Mouse (Mus musculus): ENCODE measurements at regions not wholly inside any gene's neighbourhood (a gene's known extent, or its start where the extent isn't known, plus 50 kb on each side); places are given as distances from the start of the nearest gene placed in this dataset.

GRCm38 (mm10) chr3:114627103-114627502 is 276.8 kb upstream of the Olfm3 start:
- DNase-seq (ENCODE audit: low spot score) (no peak), ATAC-seq (ENCODE audit: low FRiP score, low read depth) (no peak)
- no peak for TF ChIP-seq POLR2A (IDR thresholded peaks at IDR 0.05; ENCODE audit: borderline replicate concordance, extremely low read depth, insufficient read depth, insufficient read length)
- Histone ChIP-seq H3K4me3 (replicated peaks; ENCODE audit: low read length) (no peak overlapping the region), H3K27ac (replicated peaks; ENCODE audit: low read depth, low read length) (no peak overlapping the region), H3K9me3 (ENCODE audit: control insufficient read depth, low read length) (no peaks in the 10 kb centered on the region), H3K27me3 (ENCODE audit: control insufficient read depth, insufficient read depth, low read length) (no peaks in the 10 kb centered on the region), H3K9ac (ENCODE audit: low read depth, low read length, severe bottlenecking) (no peak overlapping the region), H3K4me2 (replicated peaks; ENCODE audit: low read depth, low read length, severe bottlenecking) (no peak overlapping the region), H3K4me1 (ENCODE audit: control insufficient read depth, insufficient read depth, low read length) (no peaks in the 10 kb centered on the region), H3K36me3 (ENCODE audit: control insufficient read depth, insufficient read depth, low read length) (no peaks in the 10 kb centered on the region)
- WGBS, result 76% methylated on average over 2 of the region's 2 CpGs

GRCm38 (mm10) chr3:114635362-114635761 is 268.5 kb upstream of the Olfm3 start:
- TF ChIP-seq POLR2A (IDR thresholded peaks at IDR 0.05; ENCODE audit: borderline replicate concordance, extremely low read depth, insufficient read depth, insufficient read length), result no peak
- Histone ChIP-seq H3K27me3 (ENCODE audit: control insufficient read depth, insufficient read depth, low read length) (no peaks in the 10 kb centered on the region), H3K4me2 (replicated peaks; ENCODE audit: low read depth, low read length, severe bottlenecking) (no peak overlapping the region), H3K36me3 (ENCODE audit: control insufficient read depth, insufficient read depth, low read length) (no peaks in the 10 kb centered on the region), H3K4me1 (ENCODE audit: control insufficient read depth, insufficient read depth, low read length) (no peaks in the 10 kb centered on the region), H3K9ac (ENCODE audit: low read depth, low read length, severe bottlenecking) (no peak overlapping the region), H3K9me3 (ENCODE audit: control insufficient read depth, low read length) (no peaks in the 10 kb centered on the region), H3K4me3 (replicated peaks; ENCODE audit: low read length) (no peak overlapping the region), H3K27ac (replicated peaks; ENCODE audit: low read depth, low read length) (no peak overlapping the region)
- ATAC-seq (ENCODE audit: low FRiP score, low read depth) (no peak), DNase-seq (ENCODE audit: low spot score) (no peak)
- 43% methylated on average over 2 of the region's 2 CpGs for WGBS

GRCm38 (mm10) chr3:114647957-114648356 is 255.9 kb upstream of the Olfm3 start:
- no peaks in the 10 kb centered on the region for H3K27me3 ChIP-seq (ENCODE audit: control insufficient read depth, insufficient read depth, low read length)
- WGBS, result 12% methylated on average over 3 of the region's 3 CpGs

GRCm38 (mm10) chr3:114697946-114698345 is 205.9 kb upstream of the Olfm3 start:
- Histone ChIP-seq H3K27ac (replicated peaks; ENCODE audit: low read depth, low read length) (no peak overlapping the region), H3K4me1 (ENCODE audit: control insufficient read depth, insufficient read depth, low read length) (no peaks in the 10 kb centered on the region), H3K36me3 (ENCODE audit: control insufficient read depth, insufficient read depth, low read length) (no peaks in the 10 kb centered on the region), H3K9ac (ENCODE audit: low read depth, low read length, severe bottlenecking) (no peak overlapping the region), H3K4me3 (replicated peaks; ENCODE audit: low read length) (no peak overlapping the region), H3K27me3 (ENCODE audit: control insufficient read depth, insufficient read depth, low read length) (no peaks in the 10 kb centered on the region), H3K9me3 (ENCODE audit: control insufficient read depth, low read length) (no peaks in the 10 kb centered on the region), H3K4me2 (replicated peaks; ENCODE audit: low read depth, low read length, severe bottlenecking) (no peak overlapping the region)
- TF ChIP-seq POLR2A (IDR thresholded peaks at IDR 0.05; ENCODE audit: borderline replicate concordance, extremely low read depth, insufficient read depth, insufficient read length), result no peak
- no peak for ATAC-seq (ENCODE audit: low FRiP score, low read depth)
- DNase-seq (ENCODE audit: low spot score), result no peak
- 63% methylated on average over 2 of the region's 2 CpGs for WGBS

More at GRCm38 (mm10) chr3:114647957-114648356, 255.9 kb upstream of the Olfm3 start:
- Histone ChIP-seq H3K36me3 (ENCODE audit: control insufficient read depth, insufficient read depth, low read length) (no peaks in the 10 kb centered on the region), H3K4me3 (replicated peaks; ENCODE audit: low read length) (no peak overlapping the region), H3K4me1 (ENCODE audit: control insufficient read depth, insufficient read depth, low read length) (no peaks in the 10 kb centered on the region), H3K27ac (replicated peaks; ENCODE audit: low read depth, low read length) (no peak overlapping the region), H3K4me2 (replicated peaks; ENCODE audit: low read depth, low read length, severe bottlenecking) (no peak overlapping the region), H3K9me3 (ENCODE audit: control insufficient read depth, low read length) (no peaks in the 10 kb centered on the region), H3K9ac (ENCODE audit: low read depth, low read length, severe bottlenecking) (no peak overlapping the region)
- ATAC-seq (ENCODE audit: low FRiP score, low read depth) (no peak), DNase-seq (ENCODE audit: low spot score) (peak; percentile 3)
- TF ChIP-seq POLR2A (IDR thresholded peaks at IDR 0.05; ENCODE audit: borderline replicate concordance, extremely low read depth, insufficient read depth, insufficient read length), result no peak

- no peak overlapping the region for H3K4me3 ChIP-seq (replicated peaks; ENCODE audit: low read length)
- no peak overlapping the region for H3K4me2 ChIP-seq (replicated peaks; ENCODE audit: low read depth, low read length, severe bottlenecking)
- no peaks in the 10 kb centered on the region for H3K36me3 ChIP-seq (ENCODE audit: control insufficient read depth, insufficient read depth, low read length)
- no peaks in the 10 kb centered on the region for H3K4me1 ChIP-seq (ENCODE audit: control insufficient read depth, insufficient read depth, low read length)
- ATAC-seq (ENCODE audit: low FRiP score, low read depth), result no peak
- no peak for DNase-seq (ENCODE audit: low spot score)
- no peak overlapping the region for H3K9ac ChIP-seq (ENCODE audit: low read depth, low read length, severe bottlenecking)
- no peaks in the 10 kb centered on the region for H3K9me3 ChIP-seq (ENCODE audit: control insufficient read depth, low read length)
- no peak for TF ChIP-seq POLR2A (IDR thresholded peaks at IDR 0.05; ENCODE audit: borderline replicate concordance, extremely low read depth, insufficient read depth, insufficient read length)
- H3K27ac ChIP-seq (replicated peaks; ENCODE audit: low read depth, low read length), result no peak overlapping the region
- H3K27me3 ChIP-seq (ENCODE audit: control insufficient read depth, insufficient read depth, low read length), result no peaks in the 10 kb centered on the region
- 86% methylated on average over 1 of the region's 1 CpGs for WGBS
These were observed 178.7 kb upstream of the Olfm3 start for GRCm38 (mm10) chr3:114725131-114725530.

GRCm38 (mm10) chr3:114736426-114736825 is 167.5 kb upstream of the Olfm3 start:
- 85% methylated on average over 2 of the region's 2 CpGs for WGBS
- DNase-seq (ENCODE audit: low spot score), result no peak
- Histone ChIP-seq H3K4me2 (replicated peaks; ENCODE audit: low read depth, low read length, severe bottlenecking) (no peak overlapping the region), H3K36me3 (ENCODE audit: control insufficient read depth, insufficient read depth, low read length) (no peaks in the 10 kb centered on the region), H3K27me3 (ENCODE audit: control insufficient read depth, insufficient read depth, low read length) (no peaks in the 10 kb centered on the region), H3K4me3 (replicated peaks; ENCODE audit: low read length) (no peak overlapping the region), H3K4me1 (ENCODE audit: control insufficient read depth, insufficient read depth, low read length) (no peaks in the 10 kb centered on the region), H3K27ac (replicated peaks; ENCODE audit: low read depth, low read length) (no peak overlapping the region), H3K9me3 (ENCODE audit: control insufficient read depth, low read length) (no peaks in the 10 kb centered on the region), H3K9ac (ENCODE audit: low read depth, low read length, severe bottlenecking) (no peak overlapping the region)
- no peak for ATAC-seq (ENCODE audit: low FRiP score, low read depth)
- no peak for TF ChIP-seq POLR2A (IDR thresholded peaks at IDR 0.05; ENCODE audit: borderline replicate concordance, extremely low read depth, insufficient read depth, insufficient read length)

Data from limb, embryonic 14.5 days (tissue).